Mouse (Mus musculus): ENCODE data around the gene Rhbdd3.

GRCm38 (mm10) chr11:5139372-5139771 lies 40.6 kb downstream of the Rhbdd3 start:
- no peak for TF ChIP-seq POLR2A (IDR thresholded peaks at IDR 0.05; ENCODE audit: insufficient read depth, low read length)
- no peak for TF ChIP-seq EP300 (IDR thresholded peaks at IDR 0.05; ENCODE audit: insufficient read depth, low read depth, low read length)

Measured in ES-Bruce4 (cell line).